Mouse (Mus musculus): ENCODE measurements around the gene Pik3c2g. TPM values are rescaled to one million over a fixed set of nuclear protein-coding genes. Genes with fewer than 3 reads are reported as not detected.
A peak's percentile ranks its signal among the peaks of the same experiment; 100 is the strongest.

Pik3c2g gene
- polyA plus RNA-seq, 1 experiment from 2014 or later: 0.22 TPM

GRCm38 (mm10) chr6:139861534-139861933 lies 274.5 kb downstream of the Pik3c2g start:
- Histone ChIP-seq H3K27ac (ENCODE audit: low read depth, low read length) (no peak overlapping the region), H3K27me3 (replicated peaks; ENCODE audit: control insufficient read depth, insufficient read depth, low read length) (no peaks in the 10 kb centered on the region), H3K9me3 (ENCODE audit: control insufficient read depth) (no peaks in the 10 kb centered on the region), H3K9ac (ENCODE audit: low read depth, low read length) (no peak overlapping the region), H3K4me3 (ENCODE audit: low read depth, low read length) (no peak overlapping the region), H3K36me3 (ENCODE audit: control insufficient read depth, insufficient read depth) (no peaks in the 10 kb centered on the region), H3K4me2 (replicated peaks; ENCODE audit: low read depth) (no peak overlapping the region), H3K4me1 (replicated peaks; ENCODE audit: control insufficient read depth, insufficient read depth, low read length) (no peaks in the 10 kb centered on the region)
- no peak for TF ChIP-seq CTCF (IDR thresholded peaks at IDR 0.05; ENCODE audit: low read depth)
- ATAC-seq: no peak
- 75% methylated on average over 2 of the region's 2 CpGs for WGBS

GRCm38 (mm10) chr6:139865059-139865673 lies 278.1 kb downstream of the Pik3c2g start:
- H3K27ac ChIP-seq (ENCODE audit: low read depth, low read length): no peak overlapping the region
- no peaks in the 10 kb centered on the region for H3K36me3 ChIP-seq (ENCODE audit: control insufficient read depth, insufficient read depth)
- no peaks in the 10 kb centered on the region for H3K9me3 ChIP-seq (ENCODE audit: control insufficient read depth)
- no peaks in the 10 kb centered on the region for H3K27me3 ChIP-seq (replicated peaks; ENCODE audit: control insufficient read depth, insufficient read depth, low read length)
- WGBS: 93% methylated on average over 18 of the region's 18 CpGs
- no peak for ATAC-seq
- H3K9ac ChIP-seq (ENCODE audit: low read depth, low read length): no peak overlapping the region
- TF ChIP-seq CTCF (IDR thresholded peaks at IDR 0.05; ENCODE audit: low read depth): no peak
- no peak overlapping the region for H3K4me2 ChIP-seq (replicated peaks; ENCODE audit: low read depth)
- no peaks in the 10 kb centered on the region for H3K4me1 ChIP-seq (replicated peaks; ENCODE audit: control insufficient read depth, insufficient read depth, low read length)
- no peak overlapping the region for H3K4me3 ChIP-seq (ENCODE audit: low read depth, low read length)

- H3K27me3 ChIP-seq (replicated peaks; ENCODE audit: control insufficient read depth, insufficient read depth, low read length): no peaks in the 10 kb centered on the region
- ATAC-seq: 0 out of 2 replicates have a peak, but pooled peaks have one; percentile 43
- H3K9me3 ChIP-seq (ENCODE audit: control insufficient read depth): no peaks in the 10 kb centered on the region
- 48% methylated on average over 3 of the region's 3 CpGs for WGBS
- H3K4me1 ChIP-seq (replicated peaks; ENCODE audit: control insufficient read depth, insufficient read depth, low read length): no peaks in the 10 kb centered on the region
- peak; percentile 73 for TF ChIP-seq CTCF (IDR thresholded peaks at IDR 0.05; ENCODE audit: low read depth)
- no peak overlapping the region for H3K9ac ChIP-seq (ENCODE audit: low read depth, low read length)
- no peak overlapping the region for H3K27ac ChIP-seq (ENCODE audit: low read depth, low read length)
- no peak overlapping the region for H3K4me2 ChIP-seq (replicated peaks; ENCODE audit: low read depth)
- H3K4me3 ChIP-seq (ENCODE audit: low read depth, low read length): no peak overlapping the region
- no peaks in the 10 kb centered on the region for H3K36me3 ChIP-seq (ENCODE audit: control insufficient read depth, insufficient read depth)
Measured at GRCm38 (mm10) chr6:139874418-139875176, 287.6 kb downstream of the Pik3c2g start.

- no peak overlapping the region for H3K27ac ChIP-seq (ENCODE audit: low read depth, low read length)
- TF ChIP-seq CTCF (IDR thresholded peaks at IDR 0.05; ENCODE audit: low read depth): no peak
- ATAC-seq: no peak
- H3K27me3 ChIP-seq (replicated peaks; ENCODE audit: control insufficient read depth, insufficient read depth, low read length): no peaks in the 10 kb centered on the region
- no peaks in the 10 kb centered on the region for H3K9me3 ChIP-seq (ENCODE audit: control insufficient read depth)
- H3K4me3 ChIP-seq (ENCODE audit: low read depth, low read length): no peak overlapping the region
- H3K9ac ChIP-seq (ENCODE audit: low read depth, low read length): no peak overlapping the region
- no peaks in the 10 kb centered on the region for H3K36me3 ChIP-seq (ENCODE audit: control insufficient read depth, insufficient read depth)
- no peak overlapping the region for H3K4me2 ChIP-seq (replicated peaks; ENCODE audit: low read depth)
- WGBS: 92% methylated on average over 1 of the region's 1 CpGs
- no peaks in the 10 kb centered on the region for H3K4me1 ChIP-seq (replicated peaks; ENCODE audit: control insufficient read depth, insufficient read depth, low read length)
Measured at GRCm38 (mm10) chr6:139876691-139877090, 289.7 kb downstream of the Pik3c2g start.

GRCm38 (mm10) chr6:139877476-139878361 lies 290.7 kb downstream of the Pik3c2g start:
- no peak overlapping the region for H3K4me3 ChIP-seq (ENCODE audit: low read depth, low read length)
- no peak overlapping the region for H3K9ac ChIP-seq (ENCODE audit: low read depth, low read length)
- no peaks in the 10 kb centered on the region for H3K9me3 ChIP-seq (ENCODE audit: control insufficient read depth)
- no peak for TF ChIP-seq CTCF (IDR thresholded peaks at IDR 0.05; ENCODE audit: low read depth)
- no peak overlapping the region for H3K27ac ChIP-seq (ENCODE audit: low read depth, low read length)
- no peaks in the 10 kb centered on the region for H3K36me3 ChIP-seq (ENCODE audit: control insufficient read depth, insufficient read depth)
- ATAC-seq: no peak
- WGBS: 63% methylated on average over 6 of the region's 6 CpGs
- H3K27me3 ChIP-seq (replicated peaks; ENCODE audit: control insufficient read depth, insufficient read depth, low read length): no peaks in the 10 kb centered on the region
- no peaks in the 10 kb centered on the region for H3K4me1 ChIP-seq (replicated peaks; ENCODE audit: control insufficient read depth, insufficient read depth, low read length)
- H3K4me2 ChIP-seq (replicated peaks; ENCODE audit: low read depth): no peak overlapping the region

- H3K4me2 ChIP-seq (replicated peaks; ENCODE audit: low read depth): no peak overlapping the region
- no peaks in the 10 kb centered on the region for H3K27me3 ChIP-seq (replicated peaks; ENCODE audit: control insufficient read depth, insufficient read depth, low read length)
- WGBS: 60% methylated on average over 1 of the region's 1 CpGs
- no peaks in the 10 kb centered on the region for H3K9me3 ChIP-seq (ENCODE audit: control insufficient read depth)
- H3K36me3 ChIP-seq (ENCODE audit: control insufficient read depth, insufficient read depth): no peaks in the 10 kb centered on the region
- H3K9ac ChIP-seq (ENCODE audit: low read depth, low read length): no peak overlapping the region
- no peak for TF ChIP-seq CTCF (IDR thresholded peaks at IDR 0.05; ENCODE audit: low read depth)
- no peak overlapping the region for H3K4me3 ChIP-seq (ENCODE audit: low read depth, low read length)
- ATAC-seq: no peak
- H3K27ac ChIP-seq (ENCODE audit: low read depth, low read length): no peak overlapping the region
- no peaks in the 10 kb centered on the region for H3K4me1 ChIP-seq (replicated peaks; ENCODE audit: control insufficient read depth, insufficient read depth, low read length)
Measured at GRCm38 (mm10) chr6:139878362-139878696, 291.3 kb downstream of the Pik3c2g start.
